Mouse (Mus musculus) adrenal gland, postnatal 36 days (tissue): ENCODE measurements around the gene Tcaf3. TPM values are rescaled to one million over a fixed set of nuclear protein-coding genes. Genes with fewer than 3 reads are reported as not detected.

Source experiments
- DNase-seq, 2 experiments: peaks; one replicate each; pipeline ENCODE4 v3.0.0; 2021; ENCODE audit warnings: mixed read lengths in 1 of 2
- long read RNA-seq, 2 experiments: library from polyadenylated mRNA; stranded (forward); transcript quantifications; one replicate each; pipeline ENCODE4 v2.0.0; 2021; ENCODE audit warnings: borderline sequencing depth in 2 of 2
- total RNA-seq, 2 experiments: library from RNA; stranded (reverse); gene quantifications; 2 replicates each; pipeline ENCODE4 v1.2.3; 2021

Tcaf3 gene
- total RNA-seq = not detected
- long read RNA-seq, experiment 1 = 0 reads
- long read RNA-seq, experiment 2 = 0 reads

- DNase-seq = no peak
These were observed at the start of gene Tcaf3 for GRCm38 (mm10) chr6:42597592-42597991. Gene Tcaf3 (minus strand): TSS chr6:42597692.

GRCm38 (mm10) chr6:42644912-42645549 is 47.5 kb upstream of the Tcaf3 start, which contains the start of gene Tcaf2:
Gene Tcaf2 (minus strand): TSS chr6:42645254.
- DNase-seq = peak; percentile 93

DNA sequence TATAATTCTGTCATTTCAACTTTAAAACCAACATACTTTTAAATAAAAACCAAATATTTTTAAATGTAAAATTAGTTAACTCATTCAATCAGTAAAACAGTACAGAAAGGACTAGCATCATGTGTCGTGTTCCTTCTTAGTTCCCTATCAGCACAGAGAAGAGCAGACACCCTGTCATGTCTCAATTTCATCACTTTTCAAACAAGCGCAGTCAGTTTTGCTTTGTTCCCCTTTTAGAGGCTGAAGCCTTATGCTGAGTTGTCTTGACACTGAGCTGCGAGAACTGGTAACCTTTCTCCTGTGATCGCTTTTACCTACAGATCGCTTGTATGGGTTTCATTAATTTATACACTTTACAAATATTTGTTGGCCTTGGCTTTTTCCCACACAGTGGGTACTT is 36.9 kb upstream of the Tcaf3 start:
- no peak for DNase-seq

DNA sequence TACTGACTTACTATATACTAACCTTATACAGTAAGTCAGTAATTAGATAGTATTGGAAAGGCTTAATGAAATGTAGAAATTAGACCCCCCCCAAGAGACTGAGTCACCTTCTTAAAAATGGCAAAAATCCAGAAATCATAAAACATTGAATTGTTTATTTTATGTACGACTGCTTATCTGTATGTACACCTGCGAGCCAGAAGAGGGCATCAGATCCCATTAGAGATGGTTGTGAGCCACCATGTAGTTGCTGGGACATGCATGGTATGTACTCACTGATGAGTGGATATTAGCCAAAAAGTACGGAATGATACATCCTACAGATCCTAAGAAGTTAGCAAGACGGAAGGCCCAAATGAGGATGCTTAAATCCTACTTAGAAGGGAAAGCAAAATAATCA is 33.9 kb upstream of the Tcaf3 start:
- peak in 1 of 2 experiments; percentile 6 for DNase-seq

- DNase-seq = no peak
These were observed 19.4 kb upstream of the Tcaf3 start for GRCm38 (mm10) chr6:42616904-42617303.

DNA sequence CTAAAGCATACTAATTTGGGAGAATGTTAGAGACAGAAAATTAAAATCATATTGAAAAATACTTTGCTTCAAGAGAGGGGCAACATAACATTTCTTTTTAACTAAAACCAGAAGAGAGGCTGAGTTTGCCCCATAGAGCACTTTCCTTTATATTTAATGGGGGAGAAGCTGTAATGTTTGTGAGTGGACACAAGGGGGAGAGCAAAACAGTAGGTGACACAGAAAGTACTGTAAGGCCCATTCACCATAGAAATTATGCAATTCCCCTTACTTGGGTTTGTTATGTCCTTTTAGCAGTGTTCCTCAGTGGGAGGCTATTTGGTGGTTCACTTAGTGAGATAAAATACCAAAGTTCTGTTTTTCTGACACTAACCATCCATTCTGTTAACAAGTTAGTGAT is 14.7 kb upstream of the Tcaf3 start:
- peak in 1 of 2 experiments; percentile 7 for DNase-seq

DNA sequence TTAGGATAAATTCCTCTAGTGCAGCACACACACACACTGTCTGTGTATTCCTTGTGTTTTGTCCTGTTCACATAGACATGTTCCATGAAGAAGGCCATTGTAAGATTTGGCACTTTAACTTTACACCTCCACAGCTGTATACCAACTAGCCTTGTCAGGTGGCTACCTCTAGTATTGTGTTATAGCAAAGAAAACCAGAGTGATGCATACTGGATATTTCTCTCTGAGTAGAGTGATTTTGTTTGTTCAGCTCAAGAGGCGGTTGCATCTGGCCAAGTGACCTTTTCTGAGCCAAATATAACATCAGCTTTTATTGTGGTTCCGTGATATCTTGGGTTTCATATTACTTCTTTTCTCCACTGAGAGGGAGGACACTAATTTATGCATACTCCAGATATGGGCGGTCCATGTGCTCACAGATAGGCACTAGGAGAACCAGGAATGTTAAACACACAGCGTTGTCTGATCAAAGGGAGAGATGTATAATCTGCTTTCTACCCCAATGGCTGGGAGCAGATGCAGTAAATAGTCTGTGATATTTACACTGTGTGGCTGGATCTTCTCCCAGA is 13.5 kb upstream of the Tcaf3 start:
- no peak for DNase-seq

- DNase-seq = no peak
These were observed 4.2 kb downstream of the Tcaf3 start for GRCm38 (mm10) chr6:42593138-42593882.

- no peak for DNase-seq
These were observed 10.9 kb downstream of the Tcaf3 start for GRCm38 (mm10) chr6:42586569-42586968.

GRCm38 (mm10) chr6:42583488-42583872 is 14.0 kb downstream of the Tcaf3 start:
- peak; percentile 78 to 82 for DNase-seq

DNA sequence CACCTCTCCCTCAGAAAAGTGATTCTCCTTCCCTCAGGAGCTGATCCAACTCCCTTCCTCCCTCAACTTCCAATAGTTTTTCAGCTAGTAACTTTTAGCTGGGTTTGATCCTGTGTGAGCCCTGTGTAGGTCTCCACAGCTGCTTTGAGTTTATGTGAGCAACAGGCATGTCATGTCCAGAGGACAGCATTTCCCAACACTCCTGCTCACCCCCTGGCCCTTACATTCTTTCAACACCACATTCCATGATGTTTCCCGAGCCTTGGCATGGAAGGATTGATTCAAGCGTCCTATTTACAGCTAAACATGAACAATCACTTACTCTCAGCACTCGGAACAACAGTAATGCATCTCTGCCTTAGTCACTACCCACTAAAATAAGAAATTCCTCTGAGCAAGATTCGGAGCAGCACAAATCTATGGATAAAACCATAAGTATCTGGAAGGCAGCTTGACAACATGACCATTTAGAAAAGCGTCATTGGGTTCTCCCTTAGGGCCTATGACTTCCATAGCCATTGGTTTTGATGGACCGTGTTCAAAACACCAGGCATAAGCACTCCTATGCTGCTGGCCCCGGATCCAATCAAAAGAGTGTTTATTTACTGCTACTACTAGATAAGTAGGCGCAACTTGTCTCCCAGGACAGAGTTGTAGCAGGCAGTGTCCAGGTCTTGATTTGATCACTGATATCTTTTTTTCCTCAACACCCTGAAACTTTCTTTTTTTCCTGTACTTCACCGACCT is 14.6 kb downstream of the Tcaf3 start:
- peak in 1 of 2 experiments; percentile 1 for DNase-seq

GRCm38 (mm10) chr6:42578678-42579077 is 18.8 kb downstream of the Tcaf3 start:
- peak; percentile 28 to 35 for DNase-seq

GRCm38 (mm10) chr6:42577433-42577832 is 20.1 kb downstream of the Tcaf3 start:
- no peak for DNase-seq

DNA sequence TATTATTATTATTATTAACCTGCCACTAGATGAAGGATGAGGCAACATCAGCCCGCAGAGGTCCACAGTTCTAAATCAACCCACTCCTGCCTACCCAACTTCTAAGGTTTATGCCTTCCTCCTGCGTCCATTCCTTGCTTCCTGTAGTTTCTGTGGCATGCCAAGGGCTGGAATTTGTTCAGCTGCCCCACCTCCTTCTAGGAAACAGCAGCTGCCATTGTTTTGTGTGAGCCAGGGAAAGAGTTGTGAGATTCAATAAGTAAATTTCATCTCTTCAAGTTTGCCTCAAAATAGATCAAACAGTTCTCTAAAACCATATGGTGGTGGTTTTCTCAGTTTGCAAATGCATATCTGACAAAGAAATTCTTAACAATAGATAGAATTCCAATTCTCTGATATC is 29.3 kb downstream of the Tcaf3 start:
- no peak for DNase-seq

- no peak for DNase-seq
These were observed 31.4 kb downstream of the Tcaf3 start for GRCm38 (mm10) chr6:42566076-42566598.

- DNase-seq = no peak
These were observed 35.2 kb downstream of the Tcaf3 start for GRCm38 (mm10) chr6:42562280-42562679.

DNA sequence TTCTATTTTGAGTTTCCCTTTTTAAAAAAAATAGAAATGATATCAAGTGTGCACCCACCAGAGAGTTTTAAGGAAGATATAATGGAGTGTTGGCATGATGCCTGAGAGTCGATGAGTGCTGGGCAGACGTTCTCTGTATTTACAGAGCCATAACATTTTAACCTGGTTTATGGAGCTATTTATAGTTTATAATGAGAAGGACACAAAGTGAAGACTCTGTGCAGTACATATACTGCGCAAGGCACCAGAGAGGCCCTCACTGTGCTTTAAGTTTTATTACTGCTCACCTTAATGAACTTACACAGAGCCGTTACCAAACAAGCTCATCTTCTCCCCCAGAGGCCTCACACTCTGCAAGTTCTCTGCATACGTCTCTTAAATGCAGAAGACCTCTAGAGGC is 36.6 kb downstream of the Tcaf3 start:
- DNase-seq = no peak

GRCm38 (mm10) chr6:42558641-42559040 is 38.9 kb downstream of the Tcaf3 start:
- DNase-seq = no peak

DNA sequence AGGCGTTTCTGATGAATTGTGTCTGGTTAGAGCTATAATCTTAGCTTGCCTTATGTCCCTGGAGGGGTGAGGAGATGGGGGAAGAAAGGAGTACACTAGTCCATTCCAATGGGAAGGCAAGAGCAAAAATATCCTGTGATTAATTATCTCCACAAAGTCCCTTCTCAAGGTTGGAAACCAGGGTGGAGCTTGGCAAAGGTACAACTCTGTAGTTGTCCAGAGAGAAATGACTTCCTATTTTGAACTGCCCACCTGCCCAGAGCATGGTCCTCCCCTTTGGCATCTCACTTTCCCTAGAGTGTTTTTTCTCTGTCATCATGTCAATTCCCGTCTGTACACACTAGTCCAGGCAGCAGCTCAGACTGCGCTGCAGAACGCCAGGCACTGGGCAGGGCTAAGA is 50.0 kb downstream of the Tcaf3 start, which contains the start of gene Olfr455:
Gene Olfr455 (minus strand): TSS at position 127 of the 400 bp plus-strand sequence.
- peak; percentile 57 to 74 for DNase-seq

DNA sequence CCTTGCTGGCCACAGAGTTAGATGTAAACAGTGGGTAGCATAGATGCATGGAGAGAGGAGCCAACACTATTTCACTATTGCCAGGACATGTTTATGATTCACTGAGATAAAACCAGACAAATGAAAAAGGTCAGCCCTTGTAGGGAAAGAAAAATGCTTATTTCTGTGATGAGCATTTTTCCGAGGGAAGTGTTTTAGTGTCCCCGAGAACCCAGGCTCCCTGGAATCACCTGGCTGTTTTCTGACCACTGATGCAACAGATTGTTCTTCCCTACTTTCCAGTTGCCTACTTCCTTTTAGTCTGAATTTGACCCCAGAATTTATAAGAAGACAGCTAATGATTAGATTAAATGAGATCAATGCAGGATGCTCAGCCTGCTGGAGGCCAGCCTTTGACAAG is 51.3 kb downstream of the Tcaf3 start:
- DNase-seq = no peak

- no peak for DNase-seq
These were observed 52.0 kb downstream of the Tcaf3 start for GRCm38 (mm10) chr6:42545451-42545885.

GRCm38 (mm10) chr6:42544846-42545245 is 52.6 kb downstream of the Tcaf3 start:
- DNase-seq = no peak
